Mouse (Mus musculus): Measurements from ENCODE around the gene Dlgap5. TPM values are rescaled to one million over a fixed set of nuclear protein-coding genes. Genes with fewer than 3 reads are reported as not detected.

Dlgap5 gene
- total RNA-seq, 2 experiments from 2014 or later: 50.6 to 60.7 TPM

DNA sequence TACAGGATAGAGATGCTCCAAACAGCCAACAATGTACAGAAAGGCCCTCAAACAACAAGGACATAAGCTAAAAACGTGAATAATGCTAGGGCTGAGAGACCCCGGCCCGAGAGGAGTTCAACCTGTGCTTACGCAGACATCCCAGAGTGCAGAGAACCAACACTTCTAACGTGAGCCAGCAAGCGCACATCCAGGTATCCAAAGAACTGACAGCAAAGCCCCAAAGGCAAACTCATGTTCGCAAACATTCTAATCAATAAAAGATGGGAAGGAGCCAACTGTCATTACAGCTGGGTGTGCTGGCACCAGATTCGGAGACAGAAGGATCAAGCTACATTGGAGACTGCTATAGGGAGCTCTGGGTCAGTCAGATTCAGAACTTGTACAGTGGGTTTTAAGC lies 15.5 kb downstream of the Dlgap5 start:
- ATAC-seq (replicated peaks; ENCODE audit: low FRiP score, low TSS enrichment, poor library complexity, severe bottlenecking): no peak

DNA sequence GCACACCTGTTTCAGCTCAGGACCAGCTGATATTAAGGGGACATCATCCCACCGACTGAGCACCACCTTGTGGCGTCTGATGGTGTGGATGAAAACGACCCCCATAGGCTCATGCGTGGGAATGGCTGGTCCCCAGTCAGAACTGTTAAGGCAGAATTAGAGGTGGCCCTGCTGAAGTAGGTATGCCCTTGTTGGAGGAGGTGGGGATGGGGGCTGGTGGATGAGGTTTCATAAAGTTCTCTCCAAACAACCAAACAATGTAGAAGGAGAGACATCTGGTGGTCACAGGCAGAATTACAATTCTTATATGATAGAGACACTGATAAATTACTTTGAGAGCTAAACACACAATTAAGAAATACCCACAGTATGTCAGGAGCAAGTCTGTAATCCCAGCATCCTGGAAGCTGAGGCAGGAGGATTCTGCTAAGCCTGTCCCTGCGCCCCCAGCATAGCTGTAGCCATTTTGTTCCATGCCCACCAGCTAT lies 22.0 kb downstream of the Dlgap5 start:
- peak; percentile 73 for ATAC-seq (replicated peaks; ENCODE audit: low FRiP score, low TSS enrichment, poor library complexity, severe bottlenecking)

DNA sequence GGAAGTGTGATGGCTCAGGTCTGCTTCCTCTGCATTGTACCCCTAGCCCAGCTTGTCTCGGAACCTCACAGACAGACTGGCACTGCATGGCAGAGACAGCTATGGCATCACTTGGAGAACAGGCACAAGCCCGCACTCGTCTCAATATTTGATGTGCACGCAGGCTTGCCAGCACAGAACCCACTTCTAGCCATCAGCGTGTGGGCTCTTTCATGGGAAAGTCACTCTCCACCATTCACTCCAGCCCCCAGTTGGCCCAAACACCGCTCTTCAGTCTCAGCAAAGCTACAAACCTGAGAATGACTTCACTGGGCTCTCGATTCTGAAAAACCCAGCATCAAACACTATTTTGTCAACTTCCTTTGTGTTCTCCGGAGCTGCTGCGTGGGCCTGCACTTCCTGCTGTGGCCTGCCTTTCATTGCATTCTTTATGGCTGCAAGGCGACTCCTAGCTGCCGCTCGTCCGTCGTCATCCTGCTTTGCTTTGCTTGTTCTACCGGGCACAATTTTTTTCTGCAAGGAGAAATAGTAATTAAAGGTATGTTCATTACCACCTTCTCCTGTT lies 22.7 kb downstream of the Dlgap5 start:
- no peak for ATAC-seq (replicated peaks; ENCODE audit: low FRiP score, low TSS enrichment, poor library complexity, severe bottlenecking)

DNA sequence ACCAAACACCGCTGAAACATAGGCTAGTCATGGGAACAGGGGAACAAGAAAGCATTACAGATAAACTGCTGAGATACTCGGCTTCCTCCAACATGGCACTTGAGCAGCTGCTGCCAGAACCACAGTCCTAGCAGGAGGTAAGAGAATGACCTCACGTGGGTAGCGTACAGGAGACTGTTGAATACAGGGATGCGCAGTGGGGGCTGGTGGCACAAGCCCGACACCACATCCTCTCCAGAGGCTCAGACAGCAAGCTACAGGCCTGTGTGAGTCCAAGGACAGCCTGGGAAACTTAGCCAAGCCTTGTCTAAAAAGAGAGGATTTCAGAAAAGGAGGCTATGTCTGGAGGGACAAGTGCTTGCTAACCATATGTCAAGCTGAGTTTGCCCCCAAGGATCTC lies 23.2 kb downstream of the Dlgap5 start:
- ATAC-seq (replicated peaks; ENCODE audit: low FRiP score, low TSS enrichment, poor library complexity, severe bottlenecking): no peak

DNA sequence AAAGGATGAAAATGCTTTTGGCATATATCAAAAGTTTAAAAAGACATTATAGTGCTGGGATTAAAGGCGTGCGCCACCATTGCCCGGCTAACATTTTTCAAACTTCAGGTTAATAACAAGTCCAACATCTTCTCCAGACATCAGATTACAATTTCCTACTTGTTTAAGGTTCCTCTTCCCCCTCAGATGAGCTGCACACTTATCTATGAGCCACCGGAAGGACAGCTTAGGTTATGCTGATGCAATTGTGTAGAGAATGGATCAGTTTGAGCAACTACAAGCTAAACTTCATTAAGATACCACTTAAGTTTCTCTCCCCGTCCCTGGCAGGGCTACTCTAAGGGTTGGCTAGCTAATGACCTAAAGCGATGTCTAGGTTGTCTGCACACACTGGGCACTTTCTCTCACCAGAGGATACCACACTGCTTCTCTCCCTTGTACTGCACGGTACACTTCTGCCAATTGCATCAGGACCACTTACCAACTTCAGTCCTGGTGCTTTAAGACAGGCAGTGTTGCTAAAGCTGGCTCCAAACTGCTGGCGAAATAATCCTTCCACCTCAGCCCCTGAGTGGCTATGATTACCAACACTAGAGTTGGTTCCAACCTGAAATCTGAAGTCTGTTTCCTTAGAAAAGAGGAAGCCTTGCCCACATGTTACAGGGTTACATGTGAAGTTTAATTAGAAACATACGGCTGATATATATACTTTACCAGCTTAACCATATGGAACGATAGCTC lies 24.7 kb downstream of the Dlgap5 start:
- ATAC-seq (replicated peaks; ENCODE audit: low FRiP score, low TSS enrichment, poor library complexity, severe bottlenecking): no peak

DNA sequence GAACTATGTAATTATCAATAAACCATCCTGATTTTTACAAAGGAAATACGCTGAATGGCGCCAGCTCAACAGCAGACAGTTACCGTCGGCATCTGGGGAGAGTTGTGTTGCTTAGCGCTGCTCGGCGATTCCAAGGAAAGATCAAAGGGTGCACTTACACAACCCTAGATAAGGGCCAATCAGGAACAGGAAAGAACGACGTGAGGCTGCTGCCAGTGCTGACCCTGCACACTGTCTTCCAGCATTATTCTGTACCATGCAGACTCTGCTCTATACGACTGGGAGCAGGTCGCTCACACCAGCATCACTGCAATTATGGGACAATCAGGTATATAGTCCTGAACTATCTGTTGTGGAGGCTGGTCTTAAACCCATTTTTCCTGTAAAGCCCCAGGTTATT lies 32.1 kb downstream of the Dlgap5 start:
- ATAC-seq (replicated peaks; ENCODE audit: low FRiP score, low TSS enrichment, poor library complexity, severe bottlenecking): no peak

DNA sequence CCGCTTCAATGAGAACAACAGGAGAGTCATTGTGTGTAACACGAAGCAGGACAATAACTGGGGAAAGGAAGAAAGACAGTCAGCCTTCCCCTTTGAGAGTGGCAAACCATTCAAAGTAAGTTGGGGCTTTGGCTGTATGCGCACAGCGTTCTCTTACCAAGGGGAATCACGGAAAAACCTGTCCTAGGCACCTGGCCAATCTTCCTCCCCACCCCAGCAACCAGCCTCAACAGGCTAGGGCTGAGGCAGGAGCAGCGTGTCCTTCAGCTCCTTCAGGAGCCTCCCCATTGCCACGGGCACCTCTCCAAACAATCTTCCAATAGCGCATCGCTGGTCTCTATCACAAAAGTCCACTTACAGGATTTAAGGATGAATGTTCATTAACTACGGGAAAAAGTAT lies 33.6 kb downstream of the Dlgap5 start:
- no peak for ATAC-seq (replicated peaks; ENCODE audit: low FRiP score, low TSS enrichment, poor library complexity, severe bottlenecking)

DNA sequence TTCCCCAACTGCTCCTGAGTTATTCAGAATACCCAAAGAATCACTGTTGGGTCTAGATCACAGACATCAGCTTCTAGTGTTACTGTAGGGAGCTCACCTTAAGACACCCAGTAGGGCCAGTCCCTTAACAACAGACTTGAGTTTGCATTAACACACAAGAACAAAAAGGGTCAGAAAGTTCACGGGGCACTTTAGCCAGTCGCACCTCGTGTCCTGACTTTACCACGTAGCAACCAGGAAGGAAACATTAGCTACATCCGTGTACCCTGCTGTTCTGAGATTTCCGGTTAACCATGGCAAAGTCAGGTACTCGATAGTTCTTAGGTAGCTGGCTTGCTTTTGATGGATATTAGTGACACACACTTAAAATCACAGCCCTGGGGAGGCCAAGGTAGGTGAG lies 34.3 kb downstream of the Dlgap5 start:
- ATAC-seq (replicated peaks; ENCODE audit: low FRiP score, low TSS enrichment, poor library complexity, severe bottlenecking): no peak

DNA sequence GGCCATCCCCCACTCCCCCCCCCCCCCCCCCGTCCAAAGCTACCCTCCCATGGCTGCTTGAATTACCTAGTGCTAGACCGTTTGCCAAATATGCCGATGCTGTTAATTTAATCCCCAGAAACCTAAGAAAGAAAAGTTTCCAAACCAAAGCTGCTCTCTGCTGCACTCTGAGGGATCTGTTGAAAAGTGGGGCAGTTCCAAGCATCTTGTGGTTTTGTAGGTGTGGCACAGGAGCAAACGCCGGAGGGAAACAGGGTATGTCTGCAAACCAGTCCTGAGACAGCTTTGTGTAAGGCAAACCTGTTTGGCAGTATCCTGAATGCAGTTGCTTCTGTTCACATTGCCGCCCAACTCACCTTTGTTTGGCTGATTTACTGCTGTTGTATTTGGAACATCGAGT lies 39.9 kb downstream of the Dlgap5 start:
- no peak for ATAC-seq (replicated peaks; ENCODE audit: low FRiP score, low TSS enrichment, poor library complexity, severe bottlenecking)

DNA sequence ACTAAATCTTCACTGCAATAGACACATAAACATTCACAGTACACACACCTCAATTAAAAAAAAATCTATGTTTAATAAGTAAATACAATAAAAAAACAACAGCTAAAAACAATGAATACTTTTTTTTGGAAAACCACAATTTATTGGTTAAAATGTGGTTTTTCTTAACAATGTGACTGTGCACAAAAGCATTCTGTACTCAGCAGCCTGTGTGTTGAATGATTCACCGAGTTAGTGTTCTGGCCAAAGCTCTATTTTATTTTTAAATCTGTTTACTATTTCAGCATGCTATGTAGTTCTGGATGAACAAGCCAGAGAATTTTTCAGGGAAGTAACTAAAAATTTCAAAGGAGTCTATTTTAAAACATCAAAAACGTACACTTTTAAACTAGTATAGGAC lies 41.7 kb downstream of the Dlgap5 start:
- ATAC-seq (replicated peaks; ENCODE audit: low FRiP score, low TSS enrichment, poor library complexity, severe bottlenecking): no peak

DNA sequence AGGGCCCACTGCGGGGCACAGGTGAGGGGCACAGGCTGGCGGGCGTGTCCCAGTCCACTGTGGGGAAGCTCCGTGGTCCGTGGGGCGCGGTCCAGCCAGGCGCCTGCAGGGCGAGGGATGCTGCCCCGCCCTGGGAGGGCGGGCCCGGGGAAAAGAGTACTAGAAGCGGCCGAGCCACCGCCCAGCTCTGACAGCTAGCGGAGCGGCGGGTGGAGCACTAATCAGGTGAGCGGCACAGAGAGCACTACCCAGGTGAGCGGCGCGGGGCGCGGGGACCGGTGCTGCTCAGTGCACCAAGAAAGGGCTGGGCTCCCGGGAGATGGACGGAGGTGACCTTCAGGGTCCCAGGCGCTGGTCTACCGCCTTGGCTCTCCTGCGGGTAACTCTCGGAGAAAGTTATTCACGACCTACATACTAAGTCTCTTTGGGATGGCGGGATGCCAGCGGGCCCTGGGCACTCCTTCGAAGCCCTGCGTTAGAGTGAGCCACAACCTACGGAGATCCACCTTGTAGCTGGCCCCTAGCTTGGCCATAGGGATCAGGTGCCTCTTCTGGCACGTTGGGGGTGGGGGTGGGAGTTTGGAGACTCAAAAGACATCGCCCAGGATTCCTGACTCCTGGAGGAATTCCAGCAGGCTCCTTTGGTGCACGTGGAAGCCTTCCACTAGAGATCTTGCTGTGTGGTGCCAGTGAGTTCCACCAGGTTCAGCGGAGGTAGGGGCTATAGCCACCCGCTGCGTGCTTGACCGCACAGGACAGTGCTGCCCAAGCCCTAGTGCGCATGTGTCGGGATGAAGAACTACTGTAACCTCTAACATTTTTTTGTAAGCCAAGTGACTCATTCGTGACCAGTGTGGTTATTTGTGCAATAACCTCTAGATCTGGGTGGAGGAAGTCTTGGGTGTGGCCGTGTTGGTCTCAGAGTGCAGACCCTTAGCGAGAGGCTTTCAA lies 44.2 kb downstream of the Dlgap5 start:
- peak; percentile 91 for ATAC-seq (replicated peaks; ENCODE audit: low FRiP score, low TSS enrichment, poor library complexity, severe bottlenecking)

DNA sequence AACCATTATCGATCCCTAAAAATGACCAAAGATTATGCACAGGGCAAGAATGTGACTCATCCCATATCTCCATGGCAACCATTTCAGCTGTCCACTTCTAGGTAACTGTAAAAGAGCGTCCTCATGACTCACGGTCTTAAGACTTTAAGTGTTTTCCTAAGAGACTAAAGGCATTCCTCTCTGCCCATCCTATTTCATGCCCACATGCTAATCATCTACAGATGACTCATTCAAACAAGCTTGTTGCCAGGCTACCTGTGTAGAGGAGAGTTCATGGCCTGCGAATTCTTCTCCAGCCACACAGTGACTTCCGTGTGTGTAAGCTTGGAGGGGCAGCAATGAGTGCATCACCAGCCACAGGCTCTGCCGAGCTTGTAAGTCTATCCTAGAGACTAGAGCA lies 46.5 kb downstream of the Dlgap5 start:
- ATAC-seq (replicated peaks; ENCODE audit: low FRiP score, low TSS enrichment, poor library complexity, severe bottlenecking): no peak

DNA sequence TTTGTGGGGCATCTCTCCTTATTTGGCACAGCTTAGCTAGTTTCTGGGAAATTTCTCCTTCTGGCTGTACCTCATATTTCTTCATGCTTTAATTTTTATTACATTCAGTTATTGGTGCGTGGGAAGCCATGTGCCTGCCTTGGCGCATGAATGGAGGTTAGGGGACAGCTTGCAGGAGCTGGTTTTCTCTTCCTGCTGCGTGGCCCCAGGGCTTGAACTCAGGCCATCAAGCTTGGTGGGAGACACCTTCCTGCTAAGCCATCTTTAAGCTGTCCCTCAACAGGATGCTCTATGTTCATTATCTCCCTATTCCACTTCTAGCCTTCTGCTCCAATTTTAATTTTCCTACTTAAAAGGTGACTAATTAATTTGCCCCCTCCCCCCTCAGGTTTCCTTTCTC lies 47.4 kb downstream of the Dlgap5 start:
- ATAC-seq (replicated peaks; ENCODE audit: low FRiP score, low TSS enrichment, poor library complexity, severe bottlenecking): no peak

DNA sequence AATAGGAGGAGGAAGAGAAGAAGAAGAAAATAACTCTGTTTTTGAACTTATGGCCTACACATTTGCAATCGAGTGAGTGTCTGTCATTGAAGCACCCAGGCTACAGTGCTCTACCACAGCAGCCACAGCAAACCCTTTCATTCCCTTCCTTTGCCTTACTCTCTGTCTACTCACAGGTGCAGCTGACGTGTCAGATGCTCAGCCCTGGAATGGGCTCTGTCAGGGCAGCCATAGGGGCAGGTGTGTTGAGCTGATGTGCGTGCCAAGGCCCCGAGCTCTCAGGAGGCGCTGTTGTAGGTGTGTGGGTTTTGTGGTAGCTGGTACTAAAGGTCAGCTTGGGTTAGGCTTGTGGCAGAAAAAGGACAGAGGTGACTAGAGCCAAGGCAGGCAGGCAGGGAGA lies 48.5 kb downstream of the Dlgap5 start:
- no peak for ATAC-seq (replicated peaks; ENCODE audit: low FRiP score, low TSS enrichment, poor library complexity, severe bottlenecking)

DNA sequence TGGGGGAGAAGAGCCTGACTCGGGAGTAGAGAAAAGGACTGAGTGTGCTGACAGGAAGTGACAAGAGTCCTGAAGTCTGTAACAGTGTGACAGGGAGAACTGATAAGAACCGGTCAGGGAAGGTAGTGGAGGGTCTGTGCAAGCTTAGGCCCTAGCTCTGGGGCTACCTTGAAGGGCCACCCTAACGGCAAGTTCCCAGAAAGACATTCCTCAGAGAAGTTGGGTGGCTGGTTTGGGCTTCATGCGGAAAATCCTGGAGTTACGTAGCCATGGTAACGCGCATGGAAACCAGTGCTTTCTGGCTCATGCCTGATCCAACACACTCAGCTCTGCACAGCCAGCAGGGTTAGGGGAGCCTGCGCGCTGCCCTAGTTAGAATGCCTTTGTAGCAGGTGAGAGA lies 50.7 kb downstream of the Dlgap5 start, which contains the start of gene Lgals3:
TSS of gene Lgals3 (plus strand) at position 291 of the 400 bp plus-strand sequence.
- ATAC-seq (replicated peaks; ENCODE audit: low FRiP score, low TSS enrichment, poor library complexity, severe bottlenecking): peak; percentile 40; the same call in 1 of the 2 replicates

DNA sequence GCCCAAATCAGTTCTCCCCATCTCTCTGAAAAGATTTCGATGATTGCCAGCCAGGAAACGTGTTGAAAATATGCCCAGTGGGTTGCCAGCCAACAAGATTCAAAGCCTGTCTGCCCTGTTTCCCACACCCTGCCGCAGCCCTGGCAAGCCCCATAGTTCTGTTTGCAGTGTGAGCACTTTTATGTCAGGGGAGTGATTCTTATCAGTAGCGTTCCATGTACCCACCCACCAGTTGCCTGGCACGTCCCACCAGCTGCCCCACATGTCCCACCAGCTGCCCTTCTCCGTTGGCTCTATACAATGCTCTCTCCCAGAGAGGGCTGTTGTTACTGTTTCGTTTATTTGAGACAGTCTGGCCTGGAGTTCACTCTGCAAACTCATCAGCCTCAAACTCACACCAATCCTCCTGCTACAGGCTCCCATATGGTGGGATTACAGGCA lies 51.3 kb downstream of the Dlgap5 start:
- ATAC-seq (replicated peaks; ENCODE audit: low FRiP score, low TSS enrichment, poor library complexity, severe bottlenecking): peak; percentile 77

DNA sequence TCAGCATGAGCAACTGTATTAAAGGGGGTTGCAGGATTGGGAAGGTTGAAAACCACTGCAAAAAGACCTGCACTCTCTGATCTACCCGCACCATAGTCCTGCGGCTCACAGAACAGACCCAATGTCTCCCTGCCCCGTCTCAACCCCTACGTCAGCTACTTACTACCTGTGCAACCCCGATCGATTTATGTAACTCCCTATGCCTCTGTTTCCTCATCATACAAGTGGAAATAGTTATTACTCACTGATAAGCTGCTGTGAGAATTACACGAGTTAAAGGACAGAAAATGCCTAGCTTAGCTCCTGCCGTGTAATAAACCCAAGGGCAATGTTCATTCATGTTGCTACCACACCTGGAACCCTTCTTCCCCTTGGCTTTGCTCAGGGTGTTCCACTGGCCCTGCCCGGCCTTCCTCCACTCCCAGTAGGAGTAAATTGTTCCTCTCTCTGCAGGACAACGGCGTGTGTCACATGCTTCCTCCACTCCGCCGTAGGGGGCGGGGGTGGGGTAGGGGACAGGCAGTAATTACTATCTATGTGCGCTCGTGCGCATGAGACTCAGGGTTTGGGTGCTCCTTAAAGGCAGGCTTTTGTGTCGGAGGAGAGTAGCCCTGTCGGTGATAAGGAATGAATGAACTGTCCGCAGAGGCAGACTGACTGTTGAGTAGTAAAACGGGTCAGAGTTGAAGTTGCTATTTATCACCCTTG lies 53.3 kb downstream of the Dlgap5 start:
- peak; percentile 46 for ATAC-seq (replicated peaks; ENCODE audit: low FRiP score, low TSS enrichment, poor library complexity, severe bottlenecking)

DNA sequence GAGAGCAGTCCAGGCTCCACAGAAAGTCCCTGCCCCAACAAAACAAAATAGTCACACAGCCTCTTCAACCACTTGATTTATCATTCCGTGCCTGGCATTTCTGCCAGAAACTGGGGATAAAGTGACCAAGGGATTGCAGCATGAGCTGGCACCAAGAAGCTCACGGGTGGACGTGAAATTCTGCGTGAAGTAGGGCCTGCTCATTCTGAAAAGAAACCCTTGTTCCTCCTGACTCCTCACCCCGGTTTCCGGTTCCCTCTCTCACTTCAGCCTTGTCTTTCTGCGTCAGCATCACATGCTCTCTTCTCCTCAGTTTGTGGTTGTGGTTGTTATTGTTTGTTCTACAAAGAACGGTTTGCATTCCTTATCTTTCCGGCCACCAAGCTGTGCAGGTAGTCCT lies 56.3 kb downstream of the Dlgap5 start:
- no peak for ATAC-seq (replicated peaks; ENCODE audit: low FRiP score, low TSS enrichment, poor library complexity, severe bottlenecking)

DNA sequence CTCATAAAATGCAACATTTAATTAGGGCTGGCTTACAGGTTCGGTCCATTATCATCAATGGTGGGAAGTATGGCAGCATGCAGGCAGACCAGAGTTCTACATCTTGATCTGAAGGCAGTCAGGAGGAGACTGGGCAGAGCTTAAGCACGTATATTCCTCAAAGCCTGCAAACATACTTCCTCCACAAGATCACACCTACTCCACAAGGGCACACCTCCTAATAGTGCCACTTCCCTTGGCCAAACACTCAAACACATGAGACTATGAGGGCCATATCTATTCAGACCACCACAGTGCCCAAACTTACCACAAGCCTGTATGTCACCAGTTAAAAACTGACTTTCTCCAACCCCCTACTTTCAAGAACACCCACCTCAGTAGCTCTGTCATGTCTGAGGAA lies 56.8 kb downstream of the Dlgap5 start:
- no peak for ATAC-seq (replicated peaks; ENCODE audit: low FRiP score, low TSS enrichment, poor library complexity, severe bottlenecking)

DNA sequence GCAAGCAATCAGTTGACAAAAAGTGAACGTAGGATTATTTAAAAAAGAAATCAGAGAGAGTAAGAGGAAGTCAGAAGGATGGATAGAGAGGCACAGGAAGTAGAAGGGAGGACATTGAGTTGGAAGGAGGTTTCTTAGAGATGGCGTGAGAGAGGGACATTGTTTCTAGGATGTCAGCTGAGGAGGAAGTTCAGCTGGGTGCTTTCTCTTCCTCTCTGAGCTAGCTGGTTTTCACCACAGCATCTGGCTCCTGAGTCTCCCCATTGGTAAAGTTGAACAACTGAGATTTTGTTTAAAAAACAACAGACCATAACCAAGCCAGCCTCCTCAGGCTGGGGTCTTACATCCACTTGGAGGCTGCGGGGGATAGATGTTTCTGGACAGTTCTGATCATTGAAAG lies 58.6 kb downstream of the Dlgap5 start:
- no peak for ATAC-seq (replicated peaks; ENCODE audit: low FRiP score, low TSS enrichment, poor library complexity, severe bottlenecking)

Data from megakaryocyte-erythroid progenitor cell, adult 5-6 weeks (primary cell).